Mouse (Mus musculus): ENCODE measurements at regions not wholly inside any gene's neighbourhood (a gene's known extent, or its start where the extent isn't known, plus 50 kb on each side); places are given as distances from the start of the nearest gene placed in this dataset.

GRCm38 (mm10) chr15:65727061-65727460 lies 712.4 kb upstream of the Gm21961 start:
- no peak for TF ChIP-seq EP300 (IDR thresholded peaks at IDR 0.05; ENCODE audit: low read depth)
- no peak for TF ChIP-seq CTCF (IDR thresholded peaks at IDR 0.05; ENCODE audit: low read depth)

All from liver, postnatal 0 days (tissue).